Mouse (Mus musculus) CH12.LX (cell line): Measurements from ENCODE around the gene Trim41.
A peak's percentile ranks its signal among the peaks of the same experiment; 100 is the strongest.

Experiments used
- CTCF ChIP-seq, 2 experiments: IDR thresholded peaks in 1 of 2; conservative IDR thresholded peaks in 1 of 2; 2 replicates each; pipeline ENCODE4 v1.5.1; 2011 to 2012; ENCODE audit warnings: low read depth in 2 of 2, low read length in 2 of 2, improper control_type of control experiment in 1 of 2, inconsistent platforms in 1 of 2, mild to moderate bottlenecking in 1 of 2, moderate library complexity in 1 of 2
- E2F4 ChIP-seq: IDR thresholded peaks from 2 replicates; pipeline ENCODE4 v1.6.1; 2011; ENCODE audit warnings: low read depth, low read length, improper control_type of control experiment; ENCODE audit not compliant: insufficient replicate concordance
- EP300 ChIP-seq: IDR thresholded peaks from 2 replicates; pipeline ENCODE4 v1.6.1; 2011; ENCODE audit warnings: low read length, improper control_type of control experiment
- MAFK ChIP-seq: IDR thresholded peaks from 2 replicates; pipeline ENCODE4 v1.6.1; 2011; ENCODE audit warnings: low read length, improper control_type of control experiment; ENCODE audit not compliant: insufficient replicate concordance
- MEF2A ChIP-seq: IDR thresholded peaks from 2 replicates; pipeline ENCODE4 v1.6.1; 2014; ENCODE audit warnings: low read depth, mild to moderate bottlenecking, inconsistent platforms, low read length, improper control_type of control experiment, borderline replicate concordance
- MXI1 ChIP-seq: IDR thresholded peaks from 2 replicates; pipeline ENCODE4 v1.6.1; 2011; ENCODE audit warnings: mild to moderate bottlenecking, low read depth, low read length, improper control_type of control experiment
- POLR2A ChIP-seq: IDR thresholded peaks from 2 replicates; pipeline ENCODE4 v1.6.1; 2011; ENCODE audit warnings: low read depth, mild to moderate bottlenecking, improper control_type of control experiment, low read length
- RAD21 ChIP-seq: IDR thresholded peaks from 2 replicates; pipeline ENCODE4 v1.6.1; 2011; ENCODE audit warnings: low read depth, mild to moderate bottlenecking, low read length, improper control_type of control experiment, moderate library complexity
- RCOR1 ChIP-seq: conservative IDR thresholded peaks from 2 replicates; pipeline ENCODE4 v1.6.1; 2012; ENCODE audit warnings: low read depth, mild to moderate bottlenecking, inconsistent platforms, low read length, improper control_type of control experiment
- TBP ChIP-seq: conservative IDR thresholded peaks from 2 replicates; pipeline ENCODE4 v1.6.1; 2011; ENCODE audit warnings: low read depth, low read length, improper control_type of control experiment
- UBTF ChIP-seq: IDR thresholded peaks from 2 replicates; pipeline ENCODE4 v1.6.1; 2012; ENCODE audit warnings: low read depth, mild to moderate bottlenecking, inconsistent platforms, low read length, improper control_type of control experiment, moderate library complexity
- USF1 ChIP-seq: IDR thresholded peaks from 2 replicates; pipeline ENCODE4 v1.6.1; 2014; ENCODE audit warnings: low read depth, mild to moderate bottlenecking, inconsistent platforms, low read length, improper control_type of control experiment
- ZC3H11A ChIP-seq: IDR thresholded peaks from 2 replicates; pipeline ENCODE4 v1.6.1; 2012; ENCODE audit warnings: low read depth, mild to moderate bottlenecking, inconsistent platforms, low read length, improper control_type of control experiment
- ZMIZ1 ChIP-seq: IDR thresholded peaks from 2 replicates; pipeline ENCODE4 v1.6.1; 2012; ENCODE audit warnings: low read depth, mild to moderate bottlenecking, inconsistent platforms, low read length, improper control_type of control experiment

GRCm38 (mm10) chr11:48820308-48820674 is 3.1 kb upstream of the Trim41 start:
- TF ChIP-seq MAFK, result 0 out of 2 replicates have a peak, but pooled peaks have one; percentile 5
- peak; percentile 42; the same call in 1 of the 2 replicates for TF ChIP-seq POLR2A
- TF ChIP-seq CTCF (conservative IDR thresholded peaks at IDR 0.05 in 1 of 2, IDR thresholded peaks at IDR 0.05 in 1 of 2; ENCODE audit: low read depth in 2 of 2, low read length in 2 of 2), result no peak
- no peak for TF ChIP-seq USF1
- no peak for TF ChIP-seq ZC3H11A
- no peak for TF ChIP-seq RCOR1
- no peak for TF ChIP-seq ZMIZ1
- peak; percentile 61; the same call in 1 of the 2 replicates for TF ChIP-seq MEF2A
- TF ChIP-seq TBP, result peak; percentile 55; the same call in 1 of the 2 replicates
- 0 out of 2 replicates have a peak, but pooled peaks have one; percentile 19 for TF ChIP-seq MXI1
- TF ChIP-seq RAD21, result no peak; the same call in 1 of the 2 replicates
- no peak for TF ChIP-seq UBTF
- no peak for TF ChIP-seq E2F4
- peak; percentile 93 for TF ChIP-seq EP300
